Mouse (Mus musculus): ENCODE measurements at regions not wholly inside any gene's neighbourhood (a gene's known extent, or its start where the extent isn't known, plus 50 kb on each side); places are given as distances from the start of the nearest gene placed in this dataset.

DNA sequence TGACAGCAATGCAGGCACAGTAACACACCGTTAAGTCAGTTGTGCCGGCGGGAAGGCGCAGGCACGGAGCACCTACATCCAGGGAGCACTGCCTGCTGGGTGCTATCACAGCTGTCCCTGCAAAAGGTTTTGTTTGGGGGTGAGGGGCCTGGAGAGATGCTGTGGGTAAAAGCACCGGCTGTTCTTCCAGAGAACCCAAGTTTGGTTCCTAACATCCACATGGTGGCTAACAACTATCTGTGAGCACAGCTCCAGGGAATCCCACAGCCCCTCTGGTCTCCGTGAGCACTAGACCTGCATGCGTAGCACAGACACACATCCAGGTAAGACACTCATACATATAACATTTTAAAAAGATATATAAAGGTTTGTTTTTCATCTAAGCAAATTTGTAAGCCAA, 72.0 kb upstream of the Slc38a4 start:
- DNase-seq (ENCODE audit: low read depth, low spot score), result no peak

DNA sequence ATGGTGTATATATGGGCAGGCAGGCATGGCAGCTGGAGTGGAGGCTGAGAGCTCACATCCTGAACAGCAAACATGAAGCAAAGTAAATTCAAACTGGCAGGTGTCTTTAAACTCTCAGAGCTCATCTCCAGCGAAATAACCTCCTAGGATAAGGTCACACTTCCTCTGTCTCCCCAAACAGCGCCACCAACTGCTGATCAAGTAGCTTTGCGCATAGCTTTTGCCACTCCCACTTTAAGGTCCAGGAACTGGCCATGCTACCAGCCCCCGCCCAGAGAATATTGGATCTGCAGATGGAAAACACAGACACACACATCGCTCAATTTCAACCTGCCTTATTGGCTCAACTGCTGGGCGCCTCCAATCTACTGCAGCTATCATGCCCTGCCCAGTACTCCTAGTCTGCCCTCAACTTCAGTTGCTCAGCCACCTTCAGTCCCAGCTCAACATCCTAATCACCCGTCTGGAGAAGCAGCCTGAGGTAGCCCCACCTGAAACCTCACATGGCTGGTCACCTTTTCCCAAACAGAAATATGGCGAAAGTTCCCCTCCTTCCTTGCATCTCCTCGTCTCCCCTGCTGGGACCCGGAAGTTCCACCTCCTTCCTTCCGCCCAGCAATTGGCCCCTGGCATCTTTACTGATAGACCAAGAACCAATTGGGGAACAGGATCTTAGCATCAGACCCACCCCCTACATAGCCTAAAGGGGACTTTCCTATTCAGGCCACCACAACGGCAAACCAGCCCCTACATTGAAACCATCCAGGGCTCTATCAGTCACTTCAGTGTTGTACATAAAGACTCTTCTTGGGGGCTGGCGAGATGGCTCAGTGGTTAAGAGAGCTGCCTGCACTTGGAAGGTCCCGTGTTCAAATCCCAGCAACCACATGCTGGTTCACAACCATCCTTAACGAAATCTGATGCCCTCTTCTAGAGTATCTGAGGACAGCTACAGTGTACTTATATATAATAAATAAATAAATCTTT, 70.4 kb upstream of the Slc38a4 start:
- DNase-seq (ENCODE audit: low read depth, low spot score), result no peak

DNA sequence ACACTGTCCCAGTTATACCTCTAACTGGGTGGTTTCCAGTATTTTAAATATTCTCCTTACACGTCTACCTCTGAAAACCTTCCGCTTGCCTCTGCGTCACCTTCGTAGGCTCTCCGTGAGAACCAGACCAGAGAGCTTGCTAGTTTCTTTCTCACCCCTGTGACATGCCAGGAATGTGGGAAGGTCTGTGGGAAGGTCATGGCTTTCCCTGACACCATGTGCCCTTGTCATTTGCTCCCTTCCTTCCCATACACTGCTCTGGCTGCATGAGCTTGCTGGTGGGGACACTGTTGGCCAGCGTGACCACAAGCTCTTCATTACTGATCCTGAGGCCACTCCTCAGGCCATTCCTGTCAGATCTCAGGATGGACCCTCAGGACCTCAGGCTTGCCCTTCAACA, 66.5 kb upstream of the Slc38a4 start:
- DNase-seq (ENCODE audit: low read depth, low spot score), result no peak

DNA sequence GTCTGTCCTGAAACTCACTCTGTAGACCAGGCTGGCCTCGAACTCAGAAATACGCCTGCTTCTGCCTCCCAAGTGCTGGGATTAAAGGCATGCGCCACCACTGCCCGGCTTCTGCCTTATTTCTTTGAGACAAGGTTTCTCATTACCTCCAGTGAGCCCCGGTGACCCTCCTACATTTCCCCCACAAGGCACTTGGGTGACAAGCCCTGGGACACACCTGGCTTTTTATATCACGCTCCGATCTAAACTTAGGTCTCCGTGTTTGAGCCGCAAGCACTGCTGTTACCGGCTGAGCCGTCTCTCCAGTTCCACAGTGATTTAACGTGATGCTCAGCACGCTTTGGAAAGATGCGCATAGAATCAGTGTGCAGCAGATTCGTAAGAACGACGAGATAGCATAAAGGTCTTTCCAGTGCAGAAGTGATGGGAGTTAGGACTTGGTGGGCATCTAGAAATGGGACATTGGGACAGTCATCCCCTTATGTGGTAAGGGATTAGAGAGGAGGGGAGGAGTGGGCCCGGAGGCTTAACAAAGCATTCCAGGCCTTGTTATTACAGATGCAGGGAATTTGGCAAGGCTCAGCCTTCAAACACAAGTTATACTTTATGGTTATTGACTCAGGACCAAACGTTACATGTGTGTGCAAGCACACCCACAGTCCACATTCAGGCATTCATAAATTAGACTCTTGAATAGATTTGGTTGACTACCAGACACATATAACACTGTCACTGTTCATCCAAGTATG, 56.9 kb upstream of the Slc38a4 start:
- no peak for DNase-seq (ENCODE audit: low read depth, low spot score)

DNA sequence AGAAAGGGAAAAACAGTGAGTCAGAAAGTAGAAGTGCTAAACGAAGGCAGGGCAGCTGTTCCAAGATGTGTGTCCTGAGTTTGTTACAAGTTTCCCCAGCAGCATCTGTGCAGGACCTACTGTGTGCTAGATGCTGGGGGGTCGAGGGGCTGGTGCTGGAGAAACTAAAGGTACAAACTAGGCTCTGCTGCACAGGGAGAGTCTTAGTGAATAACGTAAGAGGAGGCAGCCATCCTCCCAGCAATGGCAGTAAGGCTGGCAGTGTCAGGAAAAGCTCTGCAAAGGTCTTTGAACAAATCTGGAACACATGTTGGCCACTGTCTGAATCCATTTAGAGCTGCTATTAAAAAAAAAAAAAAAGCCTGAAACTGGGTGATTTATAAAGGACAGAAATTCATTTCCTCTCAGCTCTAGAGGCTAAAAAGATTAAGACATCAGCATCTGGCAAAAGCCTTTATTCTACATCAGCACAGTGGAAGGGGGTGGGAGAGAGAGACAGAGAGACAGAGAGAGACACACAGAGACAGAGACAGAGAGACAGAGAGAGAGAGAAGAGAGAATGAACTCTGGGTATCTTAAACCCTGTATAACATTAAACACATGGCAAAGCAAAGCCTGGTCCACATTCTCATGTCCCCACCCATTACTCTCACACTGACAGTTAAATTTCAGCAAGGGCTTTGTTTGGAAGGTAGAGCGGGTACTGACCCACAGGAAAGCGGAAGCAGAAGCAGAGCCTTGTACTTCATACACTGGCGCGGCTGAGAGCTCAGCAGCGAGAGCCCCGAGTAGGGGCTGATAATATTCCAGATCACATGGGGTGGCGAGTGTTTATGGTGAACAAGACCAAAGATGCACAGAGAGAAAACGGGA, 55.8 kb upstream of the Slc38a4 start:
- DNase-seq (ENCODE audit: low read depth, low spot score), result no peak

DNA sequence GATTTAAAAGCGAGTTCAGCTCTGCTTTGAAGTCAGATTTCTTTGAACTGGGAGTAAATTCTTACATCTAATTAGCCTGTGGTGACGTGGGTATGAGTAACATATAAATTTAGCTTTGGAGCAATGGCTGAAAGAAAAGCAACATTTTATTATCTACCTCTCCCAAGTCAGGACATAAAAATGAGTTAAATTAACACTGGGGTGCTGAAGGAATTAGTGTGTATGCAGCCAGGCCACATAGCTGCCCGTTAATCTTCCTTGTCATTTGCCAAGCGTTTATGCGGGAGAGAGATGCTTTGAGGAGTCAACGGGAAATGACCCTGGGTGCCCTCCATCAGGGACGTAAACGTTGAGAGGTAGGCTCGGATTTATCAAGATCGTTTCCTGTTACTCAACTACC, 52.0 kb upstream of the Slc38a4 start:
- DNase-seq (ENCODE audit: low read depth, low spot score), result no peak

DNA sequence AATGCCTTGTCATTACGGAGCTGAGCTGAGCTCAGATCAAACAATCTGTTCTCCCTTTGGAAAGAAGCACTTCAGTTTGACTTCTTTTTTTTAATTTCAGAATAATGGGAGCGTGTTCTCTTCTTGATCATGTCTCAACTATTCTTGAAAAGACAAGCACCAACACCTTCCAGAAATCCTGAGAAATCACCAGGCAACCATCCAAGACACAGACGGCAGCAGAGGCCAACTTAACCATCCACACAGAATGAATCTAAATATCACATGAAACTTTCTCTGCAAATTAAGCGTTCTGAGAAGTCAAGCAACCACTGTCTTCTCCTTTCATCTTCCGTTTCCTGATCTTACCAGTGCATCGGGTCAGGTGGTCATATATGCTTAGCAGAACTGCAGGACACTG, 50.8 kb upstream of the Slc38a4 start:
- DNase-seq (ENCODE audit: low read depth, low spot score), result no peak
